Mouse (Mus musculus): ENCODE measurements around the gene Acot7.

Acot7 gene

DNA sequence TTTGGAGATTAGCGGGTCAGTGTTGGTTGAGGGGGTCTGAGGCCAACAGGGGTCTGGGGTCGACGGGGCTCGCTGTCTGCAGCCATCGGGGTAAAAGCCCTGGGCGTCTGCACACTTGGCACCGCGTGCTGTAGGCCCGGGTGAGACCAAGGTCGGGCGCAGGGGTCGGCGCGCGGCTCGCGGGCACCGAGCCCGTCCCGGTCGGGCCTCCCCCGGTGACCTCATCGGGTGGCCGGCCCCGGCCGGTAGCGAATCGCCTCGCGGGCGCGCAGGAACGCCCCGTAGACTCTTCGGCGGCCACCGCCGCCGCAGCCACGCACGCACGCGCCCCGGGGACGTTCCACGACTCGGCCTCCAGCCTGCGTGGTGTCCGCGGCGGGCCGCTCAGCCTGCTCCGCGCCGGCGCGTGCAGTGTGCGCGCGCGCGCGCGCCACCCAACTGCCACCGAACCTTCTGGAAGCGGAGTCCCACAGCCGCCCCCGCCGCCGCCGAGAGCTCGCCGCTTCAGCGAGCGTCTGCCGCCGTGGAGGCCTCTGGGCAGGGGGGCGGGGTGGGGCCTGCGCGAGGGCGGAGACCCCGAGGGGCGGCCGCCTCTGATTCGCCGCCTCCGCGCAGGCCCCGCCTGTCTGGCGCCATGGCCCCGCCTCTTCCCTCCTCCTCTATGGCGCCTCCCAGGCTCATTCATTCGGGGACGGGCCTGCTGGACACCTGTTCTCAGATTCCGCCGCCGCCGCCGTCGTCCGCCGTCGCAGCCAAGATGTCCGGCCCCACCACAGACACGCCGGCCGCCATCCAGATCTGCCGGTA, at the start of gene Acot7:
Acot7 (plus strand) TSS at position 598 of the 807 bp plus-strand sequence.
- DNase-seq (ENCODE audit: low spot score in 2 of 2): peak; percentile 82 to 86

DNA sequence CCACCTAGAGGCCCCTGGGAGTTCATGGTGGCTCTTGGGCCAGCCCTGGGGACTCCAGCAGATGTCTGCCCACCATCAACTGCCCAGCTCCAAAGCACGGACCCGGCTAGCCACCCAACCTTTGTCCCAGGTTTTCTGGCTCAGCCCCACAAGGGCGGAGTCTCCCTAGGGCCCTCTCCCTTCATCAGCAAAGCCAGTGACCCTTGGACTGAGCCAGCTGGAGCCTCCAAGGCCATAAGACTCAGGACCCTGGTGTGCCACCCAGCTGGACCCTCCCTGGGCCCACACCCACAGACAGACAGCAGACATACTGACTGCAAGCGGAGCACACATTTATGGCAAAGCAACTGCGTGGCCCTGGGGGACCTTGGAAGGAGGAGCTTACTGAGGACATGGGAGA, 49.1 kb upstream of the Acot7 start:
- no peak for DNase-seq (ENCODE audit: low spot score in 2 of 2)

DNA sequence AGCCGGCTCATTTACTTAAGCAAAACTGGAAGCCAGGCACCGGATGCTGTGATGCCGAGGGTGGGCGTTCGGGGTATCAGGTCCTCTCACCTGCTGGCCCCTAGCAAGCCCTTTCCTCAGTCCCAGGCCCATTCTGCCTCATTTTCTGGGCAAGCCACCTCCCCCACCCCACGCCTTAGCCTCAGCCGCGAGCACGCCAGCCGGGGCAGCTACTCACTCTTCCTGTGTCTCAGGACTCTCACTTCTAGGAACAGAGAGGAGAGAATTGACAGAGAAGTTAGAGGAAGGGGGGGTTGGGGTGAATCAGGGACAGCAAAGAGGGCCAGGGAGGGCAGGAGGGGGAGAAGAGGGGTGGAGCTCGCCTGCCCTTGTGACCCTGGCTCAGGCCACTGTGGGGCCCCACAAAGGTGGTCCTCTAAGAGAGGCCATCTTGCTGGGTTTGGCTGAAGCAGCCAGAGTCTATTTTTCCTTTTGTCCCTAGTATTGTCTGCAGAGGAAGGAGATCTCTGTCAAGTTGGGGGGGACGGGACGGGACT, 48.5 kb upstream of the Acot7 start:
- no peak for DNase-seq (ENCODE audit: low spot score in 2 of 2)

GRCm38 (mm10) chr4:152130771-152131653, 46.9 kb upstream of the Acot7 start:
- DNase-seq (ENCODE audit: low spot score in 2 of 2): peak in 1 of 2 experiments; percentile 57

- DNase-seq (ENCODE audit: low spot score in 2 of 2): no peak
Observed at GRCm38 (mm10) chr4:152131809-152132771, 45.8 kb upstream of the Acot7 start.

DNA sequence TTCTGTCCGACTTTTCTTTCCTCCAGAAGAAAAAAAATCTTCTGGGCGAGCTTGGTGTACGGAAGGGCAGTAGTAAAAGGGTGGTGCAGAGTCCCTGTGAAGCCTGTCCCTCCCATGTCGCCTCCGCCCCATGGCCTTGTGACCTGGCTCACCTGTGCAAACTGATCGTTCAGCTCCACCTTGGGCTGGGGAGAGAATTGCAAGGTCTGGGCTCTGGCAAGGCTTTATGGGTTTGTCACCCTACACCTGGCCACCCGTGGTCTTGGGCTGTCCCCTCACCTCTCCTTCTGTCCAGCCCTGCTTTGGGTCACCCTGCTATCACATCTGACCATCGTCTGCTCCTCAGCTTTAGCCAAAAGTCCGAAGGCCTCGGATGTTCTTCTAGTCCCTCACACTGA, 45.2 kb upstream of the Acot7 start:
- no peak for DNase-seq (ENCODE audit: low spot score in 2 of 2)

DNA sequence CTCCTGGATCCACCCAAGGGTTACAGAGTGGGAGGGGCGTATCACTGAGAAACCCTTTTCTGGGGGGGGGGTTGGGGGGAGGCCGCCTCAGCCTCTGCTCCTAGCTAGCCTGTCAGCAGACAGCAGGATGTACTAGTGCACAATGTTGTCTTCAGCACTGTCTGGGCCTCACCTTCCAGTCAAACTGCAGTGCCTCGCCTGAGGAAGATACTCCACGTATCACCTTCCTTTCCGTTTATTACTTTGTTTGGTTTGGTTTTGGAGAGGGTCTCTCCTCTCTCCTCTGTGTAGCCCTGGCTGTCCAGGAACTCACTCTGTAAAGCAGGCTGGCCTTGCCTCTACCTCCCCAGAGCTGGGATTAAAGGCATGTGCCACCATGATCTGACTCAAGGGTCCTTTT, 44.7 kb upstream of the Acot7 start:
- no peak for DNase-seq (ENCODE audit: low spot score in 2 of 2)

DNA sequence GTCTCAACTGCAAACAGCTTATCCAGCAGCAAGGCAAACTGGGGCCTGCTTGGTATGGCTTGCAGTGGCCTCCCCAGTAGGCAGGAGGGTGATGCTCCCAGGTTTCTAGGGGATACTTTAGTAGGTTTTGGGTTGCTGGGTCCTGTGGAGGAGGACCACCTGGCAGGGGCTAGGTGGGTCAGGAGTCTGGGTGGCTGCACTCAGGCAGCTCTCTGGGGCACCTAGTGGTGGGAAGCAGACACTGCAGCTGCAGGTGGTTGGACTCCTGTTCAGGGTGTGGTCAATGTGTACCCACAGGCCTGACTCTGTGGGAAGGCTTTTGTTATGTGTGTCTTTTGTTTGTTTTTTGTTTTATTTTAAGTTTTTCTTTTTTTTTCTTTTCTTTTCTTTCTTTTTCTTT, 43.4 kb upstream of the Acot7 start:
- peak; percentile 43 to 64 for DNase-seq (ENCODE audit: low spot score in 2 of 2)

DNA sequence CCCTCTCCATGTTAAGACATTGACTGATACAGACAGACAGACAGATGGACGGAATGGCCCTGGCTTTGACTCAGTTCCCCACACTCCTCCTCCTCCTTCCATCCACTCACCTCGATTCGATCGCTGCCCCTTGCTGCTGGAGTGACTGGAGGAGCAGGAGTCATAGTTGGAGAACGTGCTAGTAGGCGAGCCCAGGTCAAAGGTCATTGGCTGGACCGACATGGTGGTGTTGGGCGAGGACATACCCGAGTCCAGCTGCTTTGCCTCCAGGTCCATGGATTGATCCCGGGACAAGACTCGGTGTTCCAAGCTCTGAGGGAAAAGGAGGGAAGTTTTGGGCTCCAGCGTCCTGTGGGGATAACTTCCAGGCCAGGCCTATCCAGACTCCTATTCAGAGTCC, 42.6 kb upstream of the Acot7 start:
- no peak for DNase-seq (ENCODE audit: low spot score in 2 of 2)

DNA sequence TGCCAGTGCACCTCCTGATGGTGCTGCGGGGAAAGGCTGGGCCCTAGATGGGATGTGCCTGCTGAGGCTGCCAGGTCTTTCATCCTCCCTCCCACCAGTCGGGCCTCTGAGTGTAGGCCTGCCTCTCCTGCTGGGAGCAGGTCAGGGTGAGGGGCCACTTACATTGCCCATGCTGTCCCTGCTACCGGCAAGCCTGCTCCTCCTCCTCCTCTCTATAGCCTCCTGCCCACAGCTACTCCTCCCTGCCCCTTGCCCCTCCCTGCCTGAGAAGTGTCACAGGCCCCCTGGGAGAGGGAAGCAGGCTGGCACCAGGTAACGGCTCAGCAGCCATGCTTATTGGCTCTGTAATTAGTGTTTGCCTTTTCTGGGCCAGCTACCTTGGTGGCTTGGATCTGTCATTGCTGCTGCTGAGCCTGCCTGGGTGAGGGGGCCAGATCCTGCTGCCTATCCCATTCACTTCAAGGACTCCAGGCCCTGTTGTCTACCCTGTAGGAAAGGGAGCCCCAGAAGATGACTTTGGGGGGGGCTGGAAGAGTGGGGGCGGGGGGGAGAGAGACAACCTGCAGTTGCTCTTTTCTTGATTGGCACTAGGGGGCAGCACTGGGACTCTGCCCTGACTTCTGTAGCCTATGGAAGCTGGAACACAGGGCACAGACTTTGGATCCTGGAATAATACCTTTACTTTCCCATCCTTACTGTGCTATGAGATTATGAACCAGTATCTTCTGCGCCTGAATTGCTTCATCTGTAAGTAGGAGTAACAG, 41.6 kb upstream of the Acot7 start:
- DNase-seq (ENCODE audit: low spot score in 2 of 2): peak in 1 of 2 experiments; percentile 33

- DNase-seq (ENCODE audit: low spot score in 2 of 2): no peak
Observed at GRCm38 (mm10) chr4:152136876-152137250, 41.1 kb upstream of the Acot7 start.

DNA sequence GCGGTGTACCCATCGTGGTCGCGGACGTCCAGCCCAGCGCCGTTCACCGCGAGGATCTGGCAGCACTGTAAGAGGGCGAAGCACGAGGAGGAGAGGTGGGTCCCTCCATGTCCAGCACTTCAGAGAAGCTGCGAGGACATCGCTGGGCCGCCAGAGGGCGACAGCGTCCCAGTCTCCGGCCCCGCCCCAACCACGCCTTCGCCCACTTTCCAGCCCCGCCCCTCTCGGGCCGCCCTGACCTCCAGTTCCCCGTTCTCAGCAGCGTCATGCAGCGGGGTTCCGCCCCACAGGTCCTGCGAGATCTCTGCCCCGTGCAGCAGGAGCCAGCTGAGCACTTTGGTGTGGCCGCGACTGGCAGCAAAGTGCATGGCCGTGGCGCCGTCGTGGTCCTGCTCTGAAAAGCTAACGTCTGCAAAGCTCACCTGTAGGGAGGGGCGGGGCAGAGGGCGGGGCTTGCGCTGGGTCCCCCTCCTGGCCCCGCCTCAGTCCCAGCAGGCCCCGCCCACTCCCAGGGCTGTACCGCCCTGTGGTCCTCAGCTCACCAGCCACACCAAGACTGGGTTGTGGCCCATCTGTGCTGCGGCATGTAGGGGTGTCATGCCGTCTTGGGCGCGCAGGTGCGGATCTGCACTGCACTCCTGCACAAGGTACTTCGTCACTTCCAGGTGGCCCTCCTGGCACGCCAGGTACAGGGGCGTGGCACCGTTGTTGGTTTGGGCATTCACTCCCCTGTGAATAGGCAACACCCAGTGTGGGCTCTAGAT, 39.3 kb upstream of the Acot7 start:
- peak; percentile 95 for DNase-seq (ENCODE audit: low spot score in 2 of 2)

GRCm38 (mm10) chr4:152140441-152140840, 37.5 kb upstream of the Acot7 start:
- peak; percentile 46 to 61 for DNase-seq (ENCODE audit: low spot score in 2 of 2)

- DNase-seq (ENCODE audit: low spot score in 2 of 2): no peak
Observed at GRCm38 (mm10) chr4:152141521-152142135, 36.3 kb upstream of the Acot7 start.

DNA sequence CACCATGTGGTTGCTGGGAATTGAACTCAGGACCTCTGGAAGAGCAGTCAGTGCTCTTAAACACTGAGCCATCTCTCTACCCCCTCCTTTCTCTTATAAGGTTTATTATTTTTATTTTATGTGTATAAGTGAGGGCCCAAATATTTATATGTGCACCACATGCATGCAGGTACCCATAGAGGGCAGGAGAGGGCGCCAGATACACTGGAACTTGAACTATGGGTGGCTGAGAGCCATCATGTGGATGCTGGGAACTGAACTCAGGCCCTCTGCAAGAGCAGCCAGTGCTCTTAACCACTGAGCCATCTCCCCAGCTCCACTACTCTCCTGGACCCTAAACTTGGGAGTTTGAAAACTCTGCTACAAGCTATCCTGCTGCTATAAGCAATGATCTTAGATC, 34.3 kb upstream of the Acot7 start:
- no peak for DNase-seq (ENCODE audit: low spot score in 2 of 2)

DNA sequence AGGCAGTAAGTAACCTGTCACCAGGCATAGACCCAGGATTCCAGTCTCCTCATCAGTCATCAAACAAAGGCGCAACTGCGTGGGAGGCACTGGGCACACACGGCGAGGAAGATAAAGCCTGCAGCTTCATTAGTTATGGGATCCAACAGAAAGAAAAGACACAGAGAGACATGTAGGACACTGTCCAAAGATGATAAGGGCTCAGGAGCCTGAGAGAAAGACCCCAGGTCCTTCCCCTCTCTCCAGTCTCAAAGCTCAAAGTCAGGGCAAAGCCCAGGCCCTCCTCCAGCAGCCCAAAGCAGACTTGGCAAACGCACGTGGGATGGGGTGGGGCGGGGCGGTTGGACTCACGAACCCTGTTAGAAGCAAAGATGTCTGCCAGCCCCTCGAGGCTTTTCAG, 32.5 kb upstream of the Acot7 start:
- DNase-seq (ENCODE audit: low spot score in 2 of 2): no peak

DNA sequence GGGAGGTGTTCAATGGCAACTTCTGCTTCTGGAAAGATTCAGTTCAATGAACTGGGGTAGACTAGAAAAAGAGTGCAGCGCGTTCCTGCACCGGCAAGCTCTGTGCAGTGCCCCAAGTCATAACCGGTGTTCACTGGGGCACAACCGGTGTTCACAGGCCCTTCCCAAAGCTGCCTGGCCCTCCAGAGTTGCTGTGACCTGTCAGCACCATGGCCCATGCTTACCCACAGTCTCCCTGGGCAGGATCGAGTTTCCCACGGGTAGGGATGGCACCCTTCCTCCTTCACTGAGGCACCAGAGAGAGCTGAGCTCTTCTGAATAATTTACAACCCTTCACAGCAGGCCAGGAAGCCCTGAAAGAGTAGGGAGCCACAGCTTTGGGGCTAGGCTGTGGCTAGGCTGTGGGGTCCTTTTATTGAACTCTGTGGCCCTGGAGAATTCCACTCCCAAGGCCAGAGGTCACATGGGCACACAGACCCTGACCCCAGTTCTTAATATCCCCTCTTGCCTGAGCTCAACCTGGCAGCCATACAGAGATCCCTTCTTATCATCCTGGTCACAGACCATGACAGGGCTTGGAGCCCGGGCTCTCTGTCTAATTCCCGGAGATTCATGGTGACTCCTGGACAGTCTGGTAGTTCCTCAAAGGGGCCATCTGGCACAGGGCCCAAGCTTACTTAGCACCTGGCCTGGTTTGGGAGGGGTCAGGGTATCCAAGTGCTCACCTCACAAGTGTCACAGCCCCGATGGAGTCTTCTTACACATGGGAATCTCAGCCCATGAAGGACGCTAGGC, 31.7 kb upstream of the Acot7 start:
- no peak for DNase-seq (ENCODE audit: low spot score in 2 of 2)

DNA sequence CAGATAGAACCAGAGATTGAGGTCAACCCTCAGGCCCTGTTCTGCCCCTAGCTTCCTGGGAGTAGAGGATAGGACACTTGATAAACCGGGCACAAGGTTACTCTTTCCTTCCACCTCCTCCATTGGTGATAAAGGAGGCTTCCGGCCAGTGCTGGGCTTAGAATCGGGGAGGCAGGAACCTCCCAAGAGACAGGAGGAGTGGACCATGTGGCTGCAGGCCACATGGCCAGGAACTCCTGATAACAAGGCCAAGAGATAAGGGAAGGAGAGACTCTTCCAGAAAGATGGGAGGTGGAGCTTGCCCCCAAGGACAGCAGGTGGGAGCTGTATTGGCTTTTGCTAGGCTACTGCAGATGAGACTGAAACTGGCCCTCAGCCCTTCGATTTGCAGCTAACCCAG, 27.4 kb upstream of the Acot7 start:
- DNase-seq (ENCODE audit: low spot score in 2 of 2): no peak
